Mouse (Mus musculus): ENCODE results near the gene Zfp26. TPM values are rescaled to one million over a fixed set of nuclear protein-coding genes. Genes with fewer than 3 reads are reported as not detected.

Gene Zfp26
- polyA plus RNA-seq, 1 experiment from 2014 or later = 19.6 TPM

DNA sequence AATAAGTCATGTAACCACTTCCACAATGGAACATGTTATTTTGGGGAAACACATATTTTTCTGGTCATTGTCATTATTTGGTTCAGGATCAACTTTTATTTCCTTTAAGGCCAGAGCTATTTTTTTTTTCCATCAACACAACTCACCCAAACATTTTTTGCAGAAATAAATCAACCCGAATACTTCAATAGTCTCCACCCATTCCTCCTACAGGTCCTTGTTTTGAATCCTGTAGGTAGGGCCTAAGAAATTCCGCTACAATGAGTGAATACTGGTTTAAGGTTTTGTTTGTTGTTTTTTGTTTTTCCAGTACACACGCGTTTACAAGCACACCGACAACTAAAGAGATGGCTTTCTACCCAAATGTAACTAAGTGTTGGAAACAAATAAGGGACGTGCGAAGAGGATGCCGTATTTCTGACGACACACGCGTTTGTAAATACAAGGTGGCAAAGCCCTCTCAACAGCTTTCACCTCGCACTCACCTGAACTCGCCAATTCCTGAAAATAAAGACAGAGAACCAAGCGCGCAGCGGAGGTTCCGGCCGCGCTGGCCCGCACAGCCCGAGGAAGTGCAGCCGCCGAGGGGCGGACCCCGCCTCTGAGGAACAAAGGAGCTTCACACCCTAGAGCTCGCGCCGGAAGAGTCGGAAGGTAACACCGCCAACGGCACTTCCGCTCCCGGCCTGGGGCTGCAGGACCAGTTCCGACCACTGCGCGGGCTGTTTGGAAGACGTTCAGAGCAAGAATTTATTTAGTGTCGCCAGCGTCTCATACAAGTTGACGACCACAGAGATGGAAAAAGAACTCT lies 75.2 kb downstream of the Zfp26 start, which contains the start of gene Zfp560:
Gene Zfp560 (minus strand): TSS at position 646 of the 811 bp plus-strand sequence.
- Histone ChIP-seq H3K27ac (replicated peaks; ENCODE audit: low read depth, low read length) (peak within 1 kb of the TSS; percentile 79), H3K4me1 (ENCODE audit: control insufficient read depth, insufficient read depth, low read length) (peaks cover 12% of the 10 kb centered on the region; the same call in 1 of the 2 replicates), H3K36me3 (ENCODE audit: control insufficient read depth, insufficient read depth, low read length) (no peaks in the 10 kb centered on the region), H3K4me3 (ENCODE audit: low read depth, low read length) (peak within 1 kb of the TSS; percentile 69), H3K27me3 (replicated peaks; ENCODE audit: control insufficient read depth, insufficient read depth, low read length) (no peaks in the 10 kb centered on the region), H3K9ac (ENCODE audit: low read depth, low read length) (peak within 1 kb of the TSS; percentile 77), H3K4me2 (ENCODE audit: low read depth, low read length) (peak within 1 kb of the TSS; percentile 82), H3K9me3 (ENCODE audit: control insufficient read depth, low read length) (no peaks in the 10 kb centered on the region; the same call in 1 of the 2 replicates)
- ATAC-seq (ENCODE audit: low read depth) = peak; percentile 100
- 3% methylated on average over 40 of the region's 40 CpGs for WGBS
- peak; percentile 95 for DNase-seq (ENCODE audit: low spot score)

DNA sequence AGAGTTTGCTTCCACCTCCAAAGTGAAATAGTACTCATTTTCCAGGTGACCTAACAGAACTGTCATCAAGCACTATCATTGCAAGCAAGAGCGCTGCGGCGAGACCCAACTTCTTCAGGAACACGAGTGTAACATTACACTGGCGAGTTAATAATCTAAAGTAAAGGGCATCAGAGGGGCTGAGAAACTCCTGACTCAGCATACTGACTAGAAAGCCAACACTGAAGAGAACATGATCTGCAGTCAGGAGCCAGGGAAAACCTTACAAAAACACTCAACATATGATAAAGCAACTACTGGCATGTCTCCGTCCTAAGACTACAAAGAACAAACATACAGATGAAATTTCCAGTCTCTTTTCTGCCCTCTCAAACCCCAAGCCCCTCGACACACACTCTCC lies 76.3 kb downstream of the Zfp26 start:
- Histone ChIP-seq H3K4me3 (ENCODE audit: low read depth, low read length) (peak overlapping the region; percentile 69; the same call in 1 of the 2 replicates), H3K9ac (ENCODE audit: low read depth, low read length) (no peak overlapping the region), H3K36me3 (ENCODE audit: control insufficient read depth, insufficient read depth, low read length) (no peaks in the 10 kb centered on the region), H3K4me2 (ENCODE audit: low read depth, low read length) (peak overlapping the region; percentile 82), H3K27me3 (replicated peaks; ENCODE audit: control insufficient read depth, insufficient read depth, low read length) (no peaks in the 10 kb centered on the region), H3K27ac (replicated peaks; ENCODE audit: low read depth, low read length) (no peak overlapping the region), H3K4me1 (ENCODE audit: control insufficient read depth, insufficient read depth, low read length) (peaks cover 12% of the 10 kb centered on the region; the same call in 1 of the 2 replicates), H3K9me3 (ENCODE audit: control insufficient read depth, low read length) (no peaks in the 10 kb centered on the region; the same call in 1 of the 2 replicates)
- 86% methylated on average over 7 of the region's 7 CpGs for WGBS
- no peak for ATAC-seq (ENCODE audit: low read depth)
- no peak for DNase-seq (ENCODE audit: low spot score)

Other genes with a start within 250 kb of the Zfp26 start
- gene Olfr871, start 248.0 kb downstream of the Zfp26 start, polyA plus RNA-seq (2014; fragmentation: Nextera tagmentation; extraction: Ambion mirVana) = not detected in 2 replicates
- gene Olfr872, start 223.0 kb downstream of the Zfp26 start, polyA plus RNA-seq (2014; fragmentation: Nextera tagmentation; extraction: Ambion mirVana) = not detected in 2 replicates
- not detected in 2 replicates for gene Olfr39, start 177.8 kb downstream of the Zfp26 start, polyA plus RNA-seq (2014; fragmentation: Nextera tagmentation; extraction: Ambion mirVana)
- not detected in 2 replicates for gene Olfr873, start 161.6 kb downstream of the Zfp26 start, polyA plus RNA-seq (2014; fragmentation: Nextera tagmentation; extraction: Ambion mirVana)
- gene Olfr18, start 124.1 kb downstream of the Zfp26 start, polyA plus RNA-seq (2014; fragmentation: Nextera tagmentation; extraction: Ambion mirVana) = not detected in 2 replicates
- 32.7 and 40.1 TPM in 2 replicates for gene Zfp560, start 75.0 kb downstream of the Zfp26 start, polyA plus RNA-seq (2014; fragmentation: Nextera tagmentation; extraction: Ambion mirVana)
- gene Zfp426, start 32.6 kb upstream of the Zfp26 start, polyA plus RNA-seq (2014; fragmentation: Nextera tagmentation; extraction: Ambion mirVana) = 25.6 and 26.1 TPM in 2 replicates
- gene Zfp266, start 61.3 kb upstream of the Zfp26 start, polyA plus RNA-seq (2014; fragmentation: Nextera tagmentation; extraction: Ambion mirVana) = 80.9 and 90.5 TPM in 2 replicates
- 12.0 and 14.5 TPM in 2 replicates for gene Zfp846, start 121.1 kb upstream of the Zfp26 start, polyA plus RNA-seq (2014; fragmentation: Nextera tagmentation; extraction: Ambion mirVana)
- 332 and 354 TPM in 2 replicates for gene Ubl5, start 182.7 kb upstream of the Zfp26 start, polyA plus RNA-seq (2014; fragmentation: Nextera tagmentation; extraction: Ambion mirVana)
- 11.5 and 14.3 TPM in 2 replicates for gene Fbxl12, start 184.6 kb upstream of the Zfp26 start, polyA plus RNA-seq (2014; fragmentation: Nextera tagmentation; extraction: Ambion mirVana)
- gene Pin1, start 191.9 kb upstream of the Zfp26 start, polyA plus RNA-seq (2014; fragmentation: Nextera tagmentation; extraction: Ambion mirVana) = 46.3 and 48.1 TPM in 2 replicates

All from embryonic facial prominence, embryonic 14.5 days (tissue).